Mouse (Mus musculus): ENCODE measurements at regions not wholly inside any gene's neighbourhood (a gene's known extent, or its start where the extent isn't known, plus 50 kb on each side); places are given as distances from the start of the nearest gene placed in this dataset.

DNA sequence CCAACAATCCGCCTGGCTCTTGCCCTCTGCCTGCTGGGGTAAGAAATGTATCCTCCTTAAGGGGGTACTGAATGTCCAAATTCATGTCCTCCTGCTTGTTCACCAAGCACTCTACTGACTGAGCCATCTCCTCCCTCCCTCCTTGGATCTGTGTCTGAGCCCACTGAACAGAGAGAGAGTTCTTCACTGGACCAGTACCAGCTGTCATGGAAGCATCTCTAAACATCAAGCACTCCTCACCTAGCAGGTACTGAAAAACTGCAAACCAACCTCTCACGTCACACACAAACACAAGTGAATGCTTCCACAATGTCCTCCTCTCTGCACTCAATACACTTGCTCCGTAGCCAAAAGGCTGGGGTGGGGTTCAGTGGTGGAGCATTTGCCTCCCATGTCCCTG, 159.4 kb upstream of the Smim15 start:
- Histone ChIP-seq H3K27ac (ENCODE audit: insufficient read depth, low read length) (no peak overlapping the region), H3K4me1 (ENCODE audit: control insufficient read depth, insufficient read depth, low read length) (peaks cover 4% of the 10 kb centered on the region), H3K4me3 (ENCODE audit: insufficient read depth, low read length) (no peak overlapping the region)
- TF ChIP-seq CTCF (IDR thresholded peaks at IDR 0.05; ENCODE audit: extremely low read depth, insufficient read depth, low read length) (no peak), POLR2A (IDR thresholded peaks at IDR 0.05; ENCODE audit: extremely low read depth, insufficient read depth, low read length) (no peak)

DNA sequence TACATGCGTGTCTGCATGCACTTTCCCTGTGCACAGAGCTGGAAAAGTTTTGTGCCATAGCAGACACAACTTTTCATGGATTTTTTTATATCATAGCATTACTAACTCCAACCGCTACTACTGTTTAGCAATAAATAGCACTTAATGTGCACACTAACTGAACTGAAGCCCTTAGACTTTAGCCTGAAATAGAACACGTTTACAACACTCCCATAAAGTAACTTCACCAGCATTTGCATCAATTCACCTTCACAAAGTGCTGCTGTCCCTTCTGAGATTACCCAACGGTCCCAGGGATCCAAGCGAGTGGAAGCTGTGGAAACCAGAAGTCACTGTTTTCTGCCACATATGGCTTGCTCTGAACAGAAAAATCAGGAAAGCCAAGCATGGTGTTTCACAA, 161.9 kb upstream of the Smim15 start:
- Histone ChIP-seq H3K4me3 (ENCODE audit: insufficient read depth, low read length) (no peak overlapping the region), H3K4me1 (ENCODE audit: control insufficient read depth, insufficient read depth, low read length) (peaks cover 4% of the 10 kb centered on the region), H3K27ac (ENCODE audit: insufficient read depth, low read length) (no peak overlapping the region)
- TF ChIP-seq POLR2A (IDR thresholded peaks at IDR 0.05; ENCODE audit: extremely low read depth, insufficient read depth, low read length) (no peak), CTCF (IDR thresholded peaks at IDR 0.05; ENCODE audit: extremely low read depth, insufficient read depth, low read length) (no peak)

DNA sequence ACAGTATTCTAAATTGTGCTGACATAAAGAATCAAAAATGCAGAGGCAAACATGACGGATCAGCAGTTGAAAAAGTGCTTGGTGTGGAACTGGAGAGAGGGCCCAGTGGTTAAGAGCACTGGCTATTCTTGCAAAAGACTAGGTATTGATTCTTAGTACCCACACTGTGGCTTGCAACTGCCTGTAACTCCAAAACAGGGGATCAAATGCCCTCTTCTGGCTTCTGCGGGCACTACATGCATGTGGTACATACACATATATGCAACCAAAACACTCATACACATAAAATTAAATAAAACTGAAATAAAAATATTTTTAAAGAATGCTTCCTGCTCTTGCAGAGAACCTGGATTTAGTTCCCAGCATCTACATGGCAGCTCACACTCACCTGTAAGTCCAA, 163.7 kb upstream of the Smim15 start:
- TF ChIP-seq POLR2A (IDR thresholded peaks at IDR 0.05; ENCODE audit: extremely low read depth, insufficient read depth, low read length): no peak
- no peak for TF ChIP-seq CTCF (IDR thresholded peaks at IDR 0.05; ENCODE audit: extremely low read depth, insufficient read depth, low read length)

DNA sequence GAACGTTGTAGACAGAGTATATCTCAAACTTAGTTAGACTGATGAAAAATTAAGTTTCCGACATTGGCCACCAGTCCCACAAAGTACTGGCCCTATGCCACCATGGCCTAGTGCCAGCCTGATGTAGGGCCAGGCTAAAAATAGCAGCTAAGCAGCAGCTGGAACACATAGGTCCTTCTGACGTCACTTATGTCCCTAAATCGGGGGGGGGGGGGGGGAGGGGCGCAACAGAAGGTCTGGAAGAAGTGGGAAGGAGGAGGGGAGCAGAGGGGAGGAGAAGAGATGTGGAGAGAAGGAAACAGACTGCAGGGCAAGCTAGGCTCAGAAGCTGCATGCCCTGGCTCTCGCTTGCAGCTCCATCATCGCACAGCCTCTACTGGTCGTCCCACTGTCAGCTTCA, 164.7 kb upstream of the Smim15 start:
- Histone ChIP-seq H3K4me3 (ENCODE audit: insufficient read depth, low read length) (no peak overlapping the region), H3K27ac (ENCODE audit: insufficient read depth, low read length) (no peak overlapping the region), H3K4me1 (ENCODE audit: control insufficient read depth, insufficient read depth, low read length) (peaks cover 3% of the 10 kb centered on the region; the same call in 1 of the 2 replicates)
- TF ChIP-seq CTCF (IDR thresholded peaks at IDR 0.05; ENCODE audit: extremely low read depth, insufficient read depth, low read length) (no peak), POLR2A (IDR thresholded peaks at IDR 0.05; ENCODE audit: extremely low read depth, insufficient read depth, low read length) (no peak)

More for the DNA sequence above, 163.7 kb upstream of the Smim15 start:
- Histone ChIP-seq H3K4me1 (ENCODE audit: control insufficient read depth, insufficient read depth, low read length) (peaks cover 6% of the 10 kb centered on the region), H3K27ac (ENCODE audit: insufficient read depth, low read length) (no peak overlapping the region), H3K4me3 (ENCODE audit: insufficient read depth, low read length) (no peak overlapping the region)

DNA sequence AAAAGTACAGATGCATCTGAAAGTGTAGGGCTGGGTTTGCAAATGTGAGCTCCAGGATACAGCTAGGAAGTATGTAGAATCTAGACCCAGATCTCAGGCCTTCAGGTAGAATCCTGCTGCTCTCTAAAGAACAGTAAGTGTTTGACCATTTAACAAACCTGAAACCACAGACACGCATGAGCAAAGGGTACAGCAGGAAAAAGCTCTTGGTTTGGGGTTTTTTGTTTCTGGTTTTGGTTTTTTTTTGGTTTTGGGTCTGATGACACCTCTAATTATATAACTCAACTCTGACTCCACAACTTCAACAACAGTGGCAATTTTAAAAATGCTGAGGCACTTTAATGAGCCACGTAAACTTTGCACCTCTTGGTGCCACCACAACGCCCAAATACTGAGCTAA, 165.3 kb upstream of the Smim15 start:
- Histone ChIP-seq H3K4me1 (ENCODE audit: control insufficient read depth, insufficient read depth, low read length) (peaks cover 2% of the 10 kb centered on the region; the same call in 1 of the 2 replicates), H3K27ac (ENCODE audit: insufficient read depth, low read length) (no peak overlapping the region), H3K4me3 (ENCODE audit: insufficient read depth, low read length) (no peak overlapping the region)
- TF ChIP-seq CTCF (IDR thresholded peaks at IDR 0.05; ENCODE audit: extremely low read depth, insufficient read depth, low read length) (no peak), POLR2A (IDR thresholded peaks at IDR 0.05; ENCODE audit: extremely low read depth, insufficient read depth, low read length) (no peak)

DNA sequence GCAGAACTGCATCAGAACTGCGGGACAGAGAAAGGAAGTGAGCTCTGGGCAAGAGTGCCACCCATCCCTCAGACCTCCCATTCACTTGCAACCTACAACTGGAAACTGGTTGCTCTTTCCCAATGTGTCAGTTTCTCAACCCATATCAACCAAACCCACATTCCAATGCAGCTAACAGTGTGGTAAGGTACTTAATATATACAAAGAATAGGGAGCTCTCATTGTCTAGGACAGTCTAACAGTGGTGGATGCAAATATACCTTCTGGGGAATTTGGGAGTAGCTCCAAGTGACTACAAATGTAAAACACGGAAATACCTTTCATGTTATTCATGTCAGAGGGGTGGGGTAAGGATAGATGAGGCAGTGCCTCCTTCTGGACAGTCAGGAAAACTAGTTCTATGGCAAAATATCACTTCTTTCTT, 171.0 kb upstream of the Smim15 start:
- no peak overlapping the region for H3K4me3 ChIP-seq (ENCODE audit: insufficient read depth, low read length)
- H3K27ac ChIP-seq (ENCODE audit: insufficient read depth, low read length): no peak overlapping the region
- H3K4me1 ChIP-seq (ENCODE audit: control insufficient read depth, insufficient read depth, low read length): peaks cover 5% of the 10 kb centered on the region; the same call in 1 of the 2 replicates
- no peak for TF ChIP-seq CTCF (IDR thresholded peaks at IDR 0.05; ENCODE audit: extremely low read depth, insufficient read depth, low read length)
- no peak for TF ChIP-seq POLR2A (IDR thresholded peaks at IDR 0.05; ENCODE audit: extremely low read depth, insufficient read depth, low read length)

DNA sequence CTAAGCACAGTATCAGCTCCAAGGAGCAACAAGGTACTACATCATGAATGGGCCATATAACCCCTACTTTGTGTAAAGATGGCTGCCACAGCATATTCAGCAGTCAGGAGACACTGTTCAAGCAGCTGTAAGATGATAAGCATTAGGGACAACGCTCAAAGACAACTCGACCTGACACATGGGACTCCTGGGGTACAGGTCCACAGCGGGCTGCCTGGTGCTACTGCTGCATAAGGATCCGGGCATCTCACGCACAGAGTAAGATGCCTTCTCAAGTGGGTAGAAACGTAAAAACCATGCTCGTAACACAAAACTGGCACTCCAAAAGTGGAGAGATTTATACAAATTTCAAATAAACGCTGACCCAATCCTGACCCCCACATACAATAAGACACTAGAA, 171.7 kb upstream of the Smim15 start:
- Histone ChIP-seq H3K4me1 (ENCODE audit: control insufficient read depth, insufficient read depth, low read length) (peaks cover 5% of the 10 kb centered on the region; the same call in 1 of the 2 replicates), H3K4me3 (ENCODE audit: insufficient read depth, low read length) (no peak overlapping the region), H3K27ac (ENCODE audit: insufficient read depth, low read length) (no peak overlapping the region)
- TF ChIP-seq POLR2A (IDR thresholded peaks at IDR 0.05; ENCODE audit: extremely low read depth, insufficient read depth, low read length) (no peak), CTCF (IDR thresholded peaks at IDR 0.05; ENCODE audit: extremely low read depth, insufficient read depth, low read length) (no peak)

DNA sequence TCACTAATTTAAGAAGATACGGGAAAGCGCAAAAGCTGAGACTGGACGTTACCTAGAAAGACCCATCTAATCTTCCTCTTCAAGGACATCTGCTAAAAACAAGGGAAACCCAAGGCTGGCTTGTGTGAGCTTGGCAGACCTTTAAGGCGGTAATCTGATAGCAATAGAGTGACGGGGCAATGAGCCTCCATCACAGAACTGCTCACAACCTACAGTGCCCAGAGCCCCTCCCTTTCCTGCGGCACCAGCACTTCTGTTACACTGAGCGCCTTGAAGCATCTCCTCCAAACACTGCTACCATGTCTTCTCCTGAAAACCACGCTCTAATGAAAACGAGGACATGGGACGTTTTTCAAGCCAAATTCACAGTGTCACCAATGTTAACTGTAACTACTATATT, 172.1 kb upstream of the Smim15 start:
- peaks cover 5% of the 10 kb centered on the region; the same call in 1 of the 2 replicates for H3K4me1 ChIP-seq (ENCODE audit: control insufficient read depth, insufficient read depth, low read length)
- TF ChIP-seq POLR2A (IDR thresholded peaks at IDR 0.05; ENCODE audit: extremely low read depth, insufficient read depth, low read length): no peak
- no peak for TF ChIP-seq CTCF (IDR thresholded peaks at IDR 0.05; ENCODE audit: extremely low read depth, insufficient read depth, low read length)

DNA sequence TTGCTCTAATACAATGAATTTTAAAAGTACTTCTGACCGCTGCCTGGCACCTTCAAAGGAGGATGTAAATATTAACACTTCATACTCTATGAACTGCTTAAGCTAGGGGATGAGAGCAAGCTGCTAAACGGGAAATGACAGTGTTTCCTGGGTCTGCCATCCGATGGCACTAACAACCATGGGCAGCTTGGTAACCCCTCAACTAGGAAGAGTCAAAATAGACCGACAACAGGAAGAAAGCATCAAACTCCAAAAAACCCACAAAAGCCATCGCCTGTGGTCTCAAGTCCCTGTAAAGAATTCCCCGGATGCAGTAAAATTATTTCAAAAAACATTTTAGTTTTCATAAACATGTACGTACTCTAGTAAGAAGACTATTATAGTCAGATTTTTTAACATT, 175.3 kb upstream of the Smim15 start:
- H3K4me3 ChIP-seq (ENCODE audit: insufficient read depth, low read length): no peak overlapping the region
- H3K4me1 ChIP-seq (ENCODE audit: control insufficient read depth, insufficient read depth, low read length): peaks cover 5% of the 10 kb centered on the region; the same call in 1 of the 2 replicates
- no peak overlapping the region for H3K27ac ChIP-seq (ENCODE audit: insufficient read depth, low read length)
- TF ChIP-seq POLR2A (IDR thresholded peaks at IDR 0.05; ENCODE audit: extremely low read depth, insufficient read depth, low read length): no peak
- TF ChIP-seq CTCF (IDR thresholded peaks at IDR 0.05; ENCODE audit: extremely low read depth, insufficient read depth, low read length): no peak

More for the DNA sequence above, 172.1 kb upstream of the Smim15 start:
- Histone ChIP-seq H3K4me3 (ENCODE audit: insufficient read depth, low read length) (no peak overlapping the region), H3K27ac (ENCODE audit: insufficient read depth, low read length) (no peak overlapping the region)

DNA sequence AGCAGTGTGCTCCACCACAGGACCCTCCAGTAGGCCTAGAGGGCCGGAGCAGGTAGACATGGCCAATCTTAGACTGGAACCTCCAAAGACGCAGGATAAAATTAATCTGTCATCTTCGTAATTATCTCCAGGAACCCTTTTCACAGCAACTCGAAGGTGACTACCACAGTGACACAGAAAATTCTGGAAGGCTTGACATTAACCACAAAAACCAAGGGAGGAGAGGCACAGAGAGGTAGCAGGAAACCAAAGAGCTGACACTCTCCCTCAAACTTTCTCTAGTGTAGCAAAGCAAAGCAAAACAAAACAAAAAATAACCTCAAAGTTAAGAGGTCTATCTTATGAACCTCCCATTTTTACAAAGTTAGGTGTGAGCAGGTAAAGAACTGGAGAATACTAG, 177.4 kb upstream of the Smim15 start:
- no peak overlapping the region for H3K27ac ChIP-seq (ENCODE audit: insufficient read depth, low read length)
- no peak overlapping the region for H3K4me3 ChIP-seq (ENCODE audit: insufficient read depth, low read length)
- TF ChIP-seq CTCF (IDR thresholded peaks at IDR 0.05; ENCODE audit: extremely low read depth, insufficient read depth, low read length) (no peak), POLR2A (IDR thresholded peaks at IDR 0.05; ENCODE audit: extremely low read depth, insufficient read depth, low read length) (no peak)
- peaks cover 5% of the 10 kb centered on the region; the same call in 1 of the 2 replicates for H3K4me1 ChIP-seq (ENCODE audit: control insufficient read depth, insufficient read depth, low read length)

All from cortical plate, adult 2 months (tissue).